Mouse (Mus musculus) neural tube, embryonic 14.5 days (tissue): ENCODE measurements around the gene Pan3. TPM values are rescaled to one million over a fixed set of nuclear protein-coding genes. Genes with fewer than 3 reads are reported as not detected.

Source experiments
- ATAC-seq: fragments of 200-750 bp; cut with Nextera tagmentation; 2 replicates; pipeline ENCODE4 v1.8.0; 2017; ENCODE audit warnings: low read depth, mild to moderate bottlenecking, moderate TSS enrichment, moderate library complexity
- H3K27ac ChIP-seq: fragments of 300-500 bp; sonication (generic); 2 replicates; pipeline ENCODE4 v1.5.1; 2014; ENCODE audit warnings: low read depth, mild to moderate bottlenecking, control low read depth, low read length, moderate library complexity, mixed read lengths
- H3K27me3 ChIP-seq: fragments of 300-500 bp; sonication (generic); 2 replicates; pipeline ENCODE4 v1.6.1; 2014; ENCODE audit warnings: low read length; ENCODE audit not compliant: control insufficient read depth, insufficient read depth
- H3K36me3 ChIP-seq: fragments of 300-500 bp; sonication (generic); 2 replicates; pipeline ENCODE4 v1.6.1; 2014; ENCODE audit warnings: low read length, mixed read lengths; ENCODE audit not compliant: control insufficient read depth, insufficient read depth
- H3K4me1 ChIP-seq: fragments of 300-500 bp; sonication (generic); 2 replicates; pipeline ENCODE4 v1.6.1; 2014; ENCODE audit warnings: low read length; ENCODE audit not compliant: control insufficient read depth, insufficient read depth
- H3K4me2 ChIP-seq: fragments of 300-500 bp; sonication (generic); 2 replicates; pipeline ENCODE4 v1.6.1; 2014; ENCODE audit warnings: mild to moderate bottlenecking, low read depth, low read length, control low read depth
- H3K4me3 ChIP-seq: fragments of 300-500 bp; sonication (generic); 2 replicates; pipeline ENCODE4 v1.5.1; 2014; ENCODE audit warnings: low read depth, low read length, control low read depth, mixed read lengths
- H3K9ac ChIP-seq: fragments of 300-500 bp; sonication (generic); replicated peaks from 2 replicates; pipeline ENCODE4 v1.6.1; 2014; ENCODE audit warnings: low read depth, mild to moderate bottlenecking, control low read depth, low read length, mixed read lengths
- H3K9me3 ChIP-seq: fragments of 300-500 bp; sonication (generic); 2 replicates; pipeline ENCODE4 v1.6.1; 2016; ENCODE audit warnings: low read length; ENCODE audit not compliant: control insufficient read depth
- whole genome bisulfite sequencing: fragments of 180-500 bp; shearing (Covaris S2); extraction: QIAGEN DNeasy Blood & Tissue Kit; methylation state at CpG from one replicate; pipeline ENCODE4 v1.1.7; 2014; 5-methylcytosine and 5-hydroxymethylcytosine counted together
- polyA plus RNA-seq: library from polyadenylated mRNA; unstranded; fragments of >200 nt; fragmentation: Nextera tagmentation; extraction: Ambion mirVana; gene quantifications from 2 replicates; pipeline ENCODE4 v1.2.1, GENCODE M21; 2014

Gene Pan3
- polyA plus RNA-seq, 1 experiment from 2014 or later: 62.8 TPM

DNA sequence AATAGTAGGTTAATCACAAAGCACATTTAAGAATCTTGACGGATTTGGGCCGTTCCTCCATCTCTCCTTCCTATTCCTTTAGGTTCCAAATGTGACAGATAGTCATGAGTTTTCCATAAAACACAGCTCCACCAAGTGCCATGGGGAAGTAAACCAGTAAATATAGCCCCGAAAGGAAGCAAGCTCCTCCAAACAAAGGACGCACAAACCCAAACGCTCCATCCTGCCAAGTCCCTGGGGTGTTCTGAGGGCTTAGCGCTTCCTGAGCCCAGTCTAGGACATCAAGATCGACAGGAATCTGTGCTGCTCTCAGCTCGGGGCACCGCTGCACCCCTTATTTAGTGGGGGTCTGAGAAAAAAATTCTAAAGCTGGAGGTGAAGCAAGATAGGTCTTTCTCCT, 154.7 kb downstream of the Pan3 start:
- Histone ChIP-seq H3K9me3 (no peaks in the 10 kb centered on the region), H3K27me3 (no peaks in the 10 kb centered on the region), H3K4me2 (no peak overlapping the region), H3K4me3 (no peak overlapping the region), H3K36me3 (no peaks in the 10 kb centered on the region), H3K4me1 (no peaks in the 10 kb centered on the region), H3K27ac (no peak overlapping the region), H3K9ac (no peak overlapping the region)
- no peak for ATAC-seq
- WGBS: 81% methylated on average over 9 of the region's 9 CpGs

DNA sequence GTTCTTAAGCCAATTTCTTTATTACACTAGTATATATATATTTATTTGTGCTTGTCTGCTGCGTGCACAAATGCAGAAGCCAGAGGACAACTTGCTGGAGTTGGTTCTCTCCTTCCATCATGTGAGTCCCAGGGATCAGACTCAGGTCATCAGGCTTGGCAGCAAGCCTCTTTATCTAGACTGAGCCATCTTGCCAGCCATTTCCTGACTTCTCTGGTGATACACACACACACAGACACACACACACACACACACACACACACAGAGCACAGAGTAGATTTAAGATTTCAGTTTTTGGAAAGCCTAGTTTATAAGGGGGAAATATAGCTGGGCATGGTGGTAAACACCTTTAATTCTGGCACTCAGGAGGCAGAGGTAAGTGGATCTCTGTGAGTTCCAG, 155.1 kb downstream of the Pan3 start:
- WGBS: 72% methylated on average over 1 of the region's 1 CpGs
- Histone ChIP-seq H3K4me2 (no peak overlapping the region), H3K27me3 (no peaks in the 10 kb centered on the region), H3K36me3 (no peaks in the 10 kb centered on the region), H3K9ac (no peak overlapping the region), H3K27ac (no peak overlapping the region), H3K4me1 (no peaks in the 10 kb centered on the region), H3K9me3 (no peaks in the 10 kb centered on the region), H3K4me3 (no peak overlapping the region)
- no peak for ATAC-seq

DNA sequence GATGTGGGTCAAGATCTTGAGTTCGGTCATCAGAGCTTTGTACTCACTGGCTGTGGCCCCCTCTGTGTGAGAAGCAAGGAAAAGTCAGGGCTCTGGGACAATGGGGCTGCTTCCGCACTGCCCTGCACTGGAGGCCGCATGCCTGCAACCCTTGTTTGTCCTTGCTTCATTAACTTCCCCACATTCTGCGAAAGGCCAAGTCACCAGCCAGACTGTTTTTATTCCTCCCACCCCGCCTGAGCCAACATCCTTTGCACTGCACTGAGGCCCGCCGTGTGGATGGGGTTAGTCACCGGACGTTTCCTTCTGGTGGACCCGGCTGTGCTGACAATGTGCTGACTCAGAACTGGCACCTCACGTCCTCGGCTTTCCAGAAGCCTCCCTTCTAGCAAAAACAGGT, 159.9 kb downstream of the Pan3 start:
- no peak for ATAC-seq
- no peak overlapping the region for H3K9ac ChIP-seq
- whole genome bisulfite sequencing: 54% methylated on average over 12 of the region's 12 CpGs

DNA sequence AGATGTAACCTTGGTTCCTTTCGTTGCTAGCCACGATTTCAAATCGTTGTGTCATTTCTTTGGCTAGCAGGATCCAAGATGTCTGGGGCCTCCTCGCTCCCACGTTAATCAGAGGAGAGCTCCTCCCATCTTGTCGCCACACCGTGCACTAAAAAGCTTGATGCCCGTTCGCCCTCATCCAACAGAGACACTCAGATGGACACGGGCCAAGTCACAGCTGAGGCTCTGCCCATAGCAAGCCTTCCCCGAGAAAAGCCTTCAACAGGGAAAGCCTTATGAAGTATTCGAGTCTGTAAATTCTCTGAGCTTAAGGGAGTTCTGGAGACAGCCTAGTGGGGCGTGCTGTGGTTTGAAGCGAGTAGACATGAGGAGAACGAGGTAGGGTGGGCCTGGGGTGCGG, 167.9 kb downstream of the Pan3 start:
- H3K27me3 ChIP-seq: no peaks in the 10 kb centered on the region
- no peak overlapping the region for H3K27ac ChIP-seq
- no peak for ATAC-seq
- H3K4me1 ChIP-seq: no peaks in the 10 kb centered on the region
- no peaks in the 10 kb centered on the region for H3K9me3 ChIP-seq
- H3K36me3 ChIP-seq: no peaks in the 10 kb centered on the region
- no peak overlapping the region for H3K9ac ChIP-seq
- 63% methylated on average over 16 of the region's 16 CpGs for WGBS
- no peak overlapping the region for H3K4me3 ChIP-seq
- no peak overlapping the region for H3K4me2 ChIP-seq

More for the DNA sequence above, 159.9 kb downstream of the Pan3 start:
- Histone ChIP-seq H3K9me3 (no peaks in the 10 kb centered on the region), H3K36me3 (no peaks in the 10 kb centered on the region), H3K4me2 (no peak overlapping the region), H3K27me3 (no peaks in the 10 kb centered on the region), H3K4me1 (no peaks in the 10 kb centered on the region), H3K27ac (no peak overlapping the region), H3K4me3 (no peak overlapping the region)

Other genes with a start within 250 kb of the Pan3 start
- 1.5 and 2.0 TPM in 2 replicates for gene Gsx1, start 241.5 kb upstream of the Pan3 start, polyA plus RNA-seq
- not detected in 2 replicates for gene Pdx1, start 160.2 kb upstream of the Pan3 start, polyA plus RNA-seq
- not detected in 2 replicates for gene Cdx2, start 122.9 kb upstream of the Pan3 start, polyA plus RNA-seq
- gene Urad, start 107.7 kb upstream of the Pan3 start, polyA plus RNA-seq: not detected in 2 replicates
- 0.72 and 1.9 TPM in 2 replicates for gene Flt3, start 29.7 kb upstream of the Pan3 start, polyA plus RNA-seq